Mouse (Mus musculus) heart, adult 11 months (tissue): ENCODE data around the gene Rhobtb1.

Experiments used
- DNase-seq: peaks from one replicate; pipeline ENCODE4 v3.0.0; 2022

Rhobtb1 gene

DNA sequence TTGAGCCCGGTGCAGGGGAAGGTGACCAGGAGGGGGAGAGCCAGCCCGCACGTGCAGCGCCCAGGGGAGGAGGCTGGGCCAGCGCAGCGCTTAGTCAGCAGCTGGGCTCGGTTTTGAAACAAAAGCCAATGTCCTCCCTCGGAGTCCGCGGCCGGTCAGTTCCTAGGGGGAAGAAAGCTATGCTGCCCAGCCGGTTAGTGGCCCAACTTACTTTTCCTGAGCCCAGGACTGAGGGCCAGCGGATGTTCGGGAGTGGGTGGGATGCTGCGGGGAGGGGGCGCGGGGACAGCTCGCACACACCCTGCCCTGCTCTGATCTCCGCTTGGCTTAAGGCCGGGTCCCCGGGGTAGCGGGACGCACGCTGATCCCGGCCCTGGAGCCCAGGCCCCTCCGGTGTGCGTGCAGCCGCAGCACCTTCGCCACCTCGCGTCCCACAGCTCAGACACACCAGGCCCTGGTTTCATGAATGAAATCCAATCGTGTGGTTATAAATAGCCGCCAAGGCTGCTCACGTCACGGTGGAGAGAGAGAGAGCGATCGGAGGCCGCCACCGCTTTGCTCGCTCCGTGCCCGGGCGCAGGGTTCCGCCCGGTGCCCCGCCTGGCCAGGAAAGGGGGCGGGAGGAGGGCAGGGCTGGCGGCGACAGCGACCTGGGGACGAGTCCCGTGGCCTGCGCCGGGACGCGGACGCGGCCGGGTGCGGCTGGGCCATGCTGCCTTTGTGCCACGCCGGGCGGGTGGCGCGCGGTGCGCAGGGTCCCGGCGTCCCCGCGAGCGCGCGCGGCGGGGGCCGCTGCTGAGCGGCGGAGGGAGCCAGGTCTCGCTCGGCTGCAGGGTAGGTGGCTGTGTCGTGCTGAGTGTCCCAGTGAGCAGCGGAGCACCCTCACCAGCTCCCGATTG, 61.6 kb downstream of the Rhobtb1 start, which contains the start of gene A930033H14Rik:
Gene A930033H14Rik, minus strand, starts transcription at position 557 of the 899 bp plus-strand sequence.
- DNase-seq = peak; percentile 99

GRCm38 (mm10) chr10:69213451-69213877, 62.2 kb downstream of the Rhobtb1 start:
- DNase-seq = no peak

- peak; percentile 95 for DNase-seq
Observed at GRCm38 (mm10) chr10:69213986-69214385, 62.8 kb downstream of the Rhobtb1 start.

- no peak for DNase-seq
Observed at GRCm38 (mm10) chr10:69217127-69217690, 66.0 kb downstream of the Rhobtb1 start.

- DNase-seq = peak; percentile 99
Observed at GRCm38 (mm10) chr10:69218458-69219288, 67.4 kb downstream of the Rhobtb1 start.

DNA sequence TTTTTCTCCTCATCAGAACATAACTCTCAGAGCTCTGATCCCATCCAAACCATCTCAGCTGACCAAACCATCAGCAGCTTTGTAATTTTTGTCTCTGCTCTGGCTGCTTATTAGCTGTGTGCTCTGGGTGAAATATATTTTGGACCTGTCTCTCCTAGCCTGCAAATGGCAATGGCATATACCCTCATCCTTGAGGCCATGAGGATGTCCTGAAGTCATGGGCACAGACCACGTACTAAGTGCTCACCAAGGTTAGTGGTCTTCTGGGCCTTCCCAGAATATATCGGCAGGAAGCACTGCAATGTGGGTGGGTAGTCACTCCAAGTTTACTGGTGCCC, 68.0 kb downstream of the Rhobtb1 start:
- DNase-seq = no peak

DNA sequence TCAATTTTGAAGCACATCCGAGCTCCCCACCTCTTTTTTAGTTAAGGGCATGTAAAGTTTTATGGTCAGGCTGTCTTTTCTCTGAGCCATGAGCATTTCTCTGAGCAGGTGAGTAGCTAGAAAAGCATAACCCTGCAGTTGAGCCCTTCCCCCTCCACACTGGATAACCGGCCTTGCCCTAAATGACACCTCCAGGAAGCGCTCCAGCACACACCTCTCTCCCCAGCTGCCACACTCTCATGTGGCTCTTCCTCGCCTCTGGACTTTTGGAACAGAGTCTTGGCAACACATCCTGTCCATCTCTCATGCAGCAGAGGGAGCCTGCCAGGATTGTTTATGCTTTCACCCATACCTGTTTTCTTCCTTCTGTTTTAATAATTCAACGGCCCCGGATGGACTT, 69.1 kb downstream of the Rhobtb1 start:
- DNase-seq = peak; percentile 98

- DNase-seq = peak; percentile 79
Observed at GRCm38 (mm10) chr10:69221148-69221547, 69.9 kb downstream of the Rhobtb1 start.

GRCm38 (mm10) chr10:69221955-69222354, 70.7 kb downstream of the Rhobtb1 start:
- peak; percentile 94 for DNase-seq

DNA sequence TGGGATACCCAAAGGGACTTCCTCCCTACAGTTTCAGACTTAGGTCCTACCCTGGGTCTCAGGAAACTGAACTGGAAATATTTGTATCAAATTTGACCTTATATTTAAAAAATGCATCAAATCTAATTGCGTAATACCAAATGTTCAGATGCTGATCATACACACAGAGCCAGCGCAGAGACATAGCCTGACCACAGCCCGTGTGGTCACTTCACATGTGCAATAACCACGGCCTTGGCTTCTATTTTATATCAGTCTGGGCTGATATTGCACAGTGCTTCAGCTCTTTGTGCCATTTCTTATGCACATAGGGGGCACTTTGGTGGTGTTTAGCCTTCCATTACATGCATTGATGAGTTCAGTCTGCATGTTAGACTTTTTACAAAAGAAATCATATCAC, 72.0 kb downstream of the Rhobtb1 start:
- DNase-seq = peak; percentile 76

DNA sequence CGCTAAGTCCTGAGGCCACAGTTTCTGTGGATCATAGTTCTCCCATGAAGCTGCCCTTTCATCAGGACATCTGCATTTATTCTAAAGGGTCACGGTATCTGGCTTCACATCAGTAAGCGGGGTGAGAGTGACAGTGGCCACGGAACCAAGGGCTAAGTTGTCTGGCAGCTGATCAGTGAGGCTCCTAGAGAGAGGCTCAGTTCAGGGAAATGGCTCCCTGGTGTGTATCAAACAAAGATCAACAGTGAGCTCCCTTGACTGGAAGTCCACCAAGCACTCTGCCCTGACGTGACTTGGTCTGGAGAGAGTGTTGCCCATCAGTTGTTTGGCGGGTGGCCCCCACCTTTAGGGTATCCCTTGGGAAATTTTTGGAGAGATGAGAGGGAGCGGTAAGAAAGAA, 73.0 kb downstream of the Rhobtb1 start:
- DNase-seq = peak; percentile 88

DNA sequence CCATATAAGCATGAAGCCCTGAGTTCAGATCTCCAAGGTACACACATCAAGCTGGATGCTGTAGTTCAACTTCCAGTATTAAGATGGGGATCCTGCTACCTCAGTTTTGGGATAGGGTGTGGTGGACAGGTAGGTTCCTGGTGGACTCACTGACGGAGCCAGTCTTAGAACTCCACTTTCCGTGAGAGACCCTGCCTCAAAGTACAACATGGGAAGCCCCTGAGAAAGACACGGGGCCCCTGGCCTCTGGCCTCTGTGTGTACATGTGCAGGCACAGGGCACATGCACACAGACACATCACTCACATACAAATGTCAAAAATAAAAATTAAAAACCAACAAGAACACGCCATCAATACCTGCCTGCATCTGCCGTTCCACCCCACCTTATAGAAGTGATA, 74.2 kb downstream of the Rhobtb1 start:
- DNase-seq = peak; percentile 87

DNA sequence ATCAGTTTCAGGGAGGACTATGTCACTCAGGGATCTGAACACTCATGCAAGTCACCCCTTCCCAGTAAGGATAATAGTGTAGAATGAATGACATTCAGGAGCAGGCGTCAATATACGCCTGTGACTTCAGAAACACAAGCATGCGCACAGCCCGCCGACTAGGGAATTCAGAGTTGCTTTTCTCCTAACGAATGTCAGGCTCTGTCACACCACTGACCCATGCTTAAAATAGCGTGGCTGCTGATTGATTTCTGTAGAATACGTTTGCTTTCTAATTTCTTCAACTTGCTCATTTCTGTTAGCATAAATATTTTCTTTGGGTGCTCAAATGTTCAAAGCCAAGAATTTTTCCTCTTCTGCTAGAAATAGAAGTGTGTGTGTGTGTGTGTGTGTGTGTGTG, 74.7 kb downstream of the Rhobtb1 start:
- DNase-seq = peak; percentile 78

DNA sequence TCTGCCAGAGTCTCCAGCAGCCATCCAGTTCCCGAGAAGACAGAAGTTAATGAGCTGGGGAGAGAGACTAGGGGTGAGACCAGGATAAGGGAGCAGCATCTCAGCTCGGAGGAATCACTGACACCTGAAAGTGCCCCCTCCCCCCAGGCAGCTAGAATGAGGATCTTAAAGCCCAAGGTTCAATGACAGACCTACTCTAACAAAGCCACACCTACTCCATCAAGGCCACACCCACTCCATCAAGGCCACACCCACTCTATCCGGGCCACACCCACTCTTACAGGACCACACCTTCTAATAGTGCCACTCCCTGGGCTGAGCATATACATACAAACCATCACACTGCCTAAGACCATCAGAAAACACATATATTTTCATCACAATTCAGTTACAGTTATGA, 86.0 kb downstream of the Rhobtb1 start:
- peak; percentile 87 for DNase-seq

DNA sequence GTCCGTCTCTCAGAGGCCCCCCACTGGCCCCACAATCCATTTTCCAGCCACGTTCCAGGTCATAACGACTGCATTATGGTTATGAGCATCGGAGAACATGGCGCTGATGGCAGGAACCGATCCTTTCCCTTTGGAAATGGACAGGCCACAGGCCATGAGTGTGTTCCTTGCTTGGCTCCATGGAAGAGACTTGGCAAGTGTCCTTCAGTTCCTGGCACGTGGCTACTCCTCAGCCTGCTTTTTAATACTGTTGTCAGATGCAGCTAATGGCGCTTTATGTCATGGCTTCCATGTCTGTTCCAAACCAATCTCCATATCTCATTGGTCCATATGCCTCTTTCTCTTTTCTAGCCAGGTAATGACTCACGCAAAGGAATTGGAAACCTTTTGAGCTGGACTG, 86.5 kb downstream of the Rhobtb1 start:
- peak; percentile 88 for DNase-seq

- DNase-seq = peak; percentile 82
Observed at GRCm38 (mm10) chr10:69238311-69238710, 87.1 kb downstream of the Rhobtb1 start.

DNA sequence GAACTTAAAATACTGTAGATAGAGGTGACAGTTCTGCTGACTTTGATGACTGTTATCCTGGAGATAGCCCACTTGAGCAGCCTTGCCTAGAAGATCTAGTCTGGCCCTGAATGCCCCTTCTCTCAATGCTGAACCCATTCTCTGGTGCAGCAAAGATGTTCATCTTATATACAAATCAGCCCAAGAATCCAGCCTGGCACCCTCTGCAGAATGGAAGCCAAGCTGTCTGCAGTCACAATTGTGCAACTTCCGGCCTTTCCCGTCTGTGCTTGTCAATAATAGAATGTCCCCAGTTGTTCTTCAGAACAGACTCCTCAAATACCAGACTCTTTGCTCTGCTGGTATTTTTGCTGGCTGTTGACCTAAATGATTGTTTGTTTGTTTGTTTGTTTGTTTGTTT, 89.3 kb downstream of the Rhobtb1 start:
- DNase-seq = peak; percentile 97

DNA sequence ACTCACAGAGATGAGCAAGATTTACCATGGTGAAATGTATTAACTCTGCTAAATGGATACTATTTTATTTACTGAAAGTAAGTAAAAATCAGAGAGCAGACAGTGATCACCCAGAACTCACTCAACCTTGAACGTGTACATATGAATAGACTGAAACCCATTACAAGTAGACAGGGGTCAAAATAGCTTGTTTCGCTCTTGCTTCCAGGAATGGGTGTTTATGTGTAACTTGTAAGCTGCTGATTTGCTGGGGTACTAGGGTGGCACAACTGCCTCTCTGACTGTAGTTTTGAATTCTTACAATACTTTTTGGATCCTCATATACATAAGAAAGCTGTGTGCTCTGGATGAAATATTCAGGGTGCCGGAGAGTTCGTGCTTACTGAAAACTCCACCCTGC, 93.9 kb downstream of the Rhobtb1 start:
- no peak for DNase-seq

GRCm38 (mm10) chr10:69245906-69246668, 94.9 kb downstream of the Rhobtb1 start:
- DNase-seq = peak; percentile 87

DNA sequence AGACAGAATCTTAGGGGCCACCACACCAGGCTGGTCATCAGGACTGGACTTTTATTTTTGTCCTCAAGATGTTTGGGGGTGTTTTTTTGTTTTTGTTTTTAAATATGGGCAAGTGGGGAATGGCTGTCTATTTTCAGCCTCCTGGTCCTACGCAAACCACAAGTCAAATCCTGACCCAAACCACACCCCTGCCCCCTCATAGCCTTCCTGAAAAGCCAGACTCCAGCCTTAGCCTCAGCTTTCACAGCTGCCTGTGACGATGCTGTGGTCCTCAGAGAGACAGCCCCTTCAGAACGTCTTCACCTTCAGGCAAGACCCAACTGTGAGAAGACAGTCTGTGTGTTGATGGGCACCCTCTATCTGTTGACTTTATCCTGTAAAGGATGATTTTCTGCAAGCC, 95.5 kb downstream of the Rhobtb1 start:
- peak; percentile 94 for DNase-seq

DNA sequence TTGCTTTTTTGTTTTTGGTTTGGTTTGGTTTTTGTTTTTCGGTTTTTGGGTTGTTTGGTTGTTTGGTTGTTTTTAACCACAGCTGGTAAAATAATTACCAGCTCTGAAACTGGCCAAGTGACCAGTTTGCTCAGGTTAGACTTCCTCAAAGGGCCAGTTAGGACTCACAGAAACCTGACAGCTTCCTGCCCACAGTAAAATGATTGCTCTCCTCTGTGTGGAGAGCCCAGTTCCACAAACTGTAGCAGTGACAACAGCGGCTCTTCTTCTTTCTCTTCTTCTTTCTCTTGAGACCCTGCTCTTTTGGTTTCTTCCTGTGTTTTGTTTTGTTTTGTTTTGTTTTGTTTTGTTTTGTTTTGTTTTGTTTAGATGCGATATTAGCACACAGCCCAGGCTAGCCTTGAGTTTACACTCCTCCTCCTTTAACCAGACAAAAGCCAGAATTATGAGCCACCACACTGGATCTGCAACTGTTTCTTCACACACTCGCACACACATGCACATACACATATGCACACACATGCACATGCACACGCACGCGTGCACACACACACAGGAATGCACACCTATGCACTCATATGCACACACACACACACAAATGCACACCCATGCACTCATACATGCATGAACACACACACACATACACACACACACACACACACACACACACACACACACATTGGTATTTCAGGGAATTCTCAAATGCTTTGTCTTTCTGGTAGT, 96.2 kb downstream of the Rhobtb1 start:
- DNase-seq = peak; percentile 88
